Mouse (Mus musculus) erythroblast, embryonic 14.5 days (primary cell): ENCODE data around the gene Osgepl1.

Experiments used
- GATA1 ChIP-seq: IDR thresholded peaks from 2 replicates; pipeline ENCODE4 v1.6.1; 2012; ENCODE audit warnings: low read length, inconsistent platforms, mixed read lengths
- TAL1 ChIP-seq: IDR thresholded peaks from 3 replicates; pipeline ENCODE4 v1.6.1; 2012; ENCODE audit warnings: low read length, inconsistent platforms, mixed read lengths

GRCm38 (mm10) chr1:53321662-53322344 lies 8.4 kb downstream of the Osgepl1 start:
- TF ChIP-seq GATA1 (no peak), TAL1 (no peak)
